Mouse (Mus musculus) liver, embryonic 14.5 days (tissue): Measurements from ENCODE around the gene Psmd9. TPM values are rescaled to one million over a fixed set of nuclear protein-coding genes. Genes with fewer than 3 reads are reported as not detected.
A peak's percentile ranks its signal among the peaks of the same experiment; 100 is the strongest.

Experiments
- ATAC-seq: fragments of 200-750 bp; cut with Nextera tagmentation; 2 replicates; pipeline ENCODE4 v1.8.0; 2017; ENCODE audit warnings: moderate number of reproducible peaks, mild to moderate bottlenecking, moderate library complexity; ENCODE audit not compliant: insufficient read depth
- DNase-seq, 3 experiments: peaks; one replicate each; pipeline ENCODE4 v3.0.0-alpha.2; 2012 to 2013; ENCODE audit warnings: low read depth in 3 of 3, low spot score in 3 of 3
- H3K27ac ChIP-seq: fragments of 300-500 bp; sonication (generic); 2 replicates; pipeline ENCODE4 v1.5.1; 2014; ENCODE audit warnings: moderate library complexity, mild to moderate bottlenecking, control low read depth, inconsistent platforms
- H3K27me3 ChIP-seq: fragments of 300-500 bp; sonication (generic); 2 replicates; pipeline ENCODE4 v1.6.1; 2014; ENCODE audit warnings: mild to moderate bottlenecking, low read length, moderate library complexity; ENCODE audit not compliant: control insufficient read depth, insufficient read depth
- H3K36me3 ChIP-seq: fragments of 300-500 bp; sonication (generic); replicated peaks from 2 replicates; pipeline ENCODE4 v1.6.1; 2014; ENCODE audit warnings: low read depth; ENCODE audit not compliant: control insufficient read depth, insufficient read depth
- H3K4me1 ChIP-seq, 2 experiments: fragments of 200-500 bp in 1 of 2; fragments of 300-500 bp in 1 of 2; sonication (generic) in 1 of 2; replicated peaks; 2 replicates each; pipeline ENCODE4 v1.6.1; 2012 to 2014; ENCODE audit warnings: antibody characterized with exemption in 1 of 2, inconsistent platforms in 1 of 2, low read length in 1 of 2; ENCODE audit not compliant: control insufficient read depth in 2 of 2, insufficient read depth in 2 of 2
- H3K4me2 ChIP-seq: fragments of 300-500 bp; sonication (generic); 2 replicates; pipeline ENCODE4 v1.6.1; 2014; ENCODE audit warnings: low read depth, mild to moderate bottlenecking, control low read depth, moderate library complexity
- H3K4me3 ChIP-seq, 2 experiments: fragments of 200-500 bp in 1 of 2; fragments of 300-500 bp in 1 of 2; sonication (generic) in 1 of 2; 2 replicates each; pipeline ENCODE4 v1.5.1; 2012 to 2014; ENCODE audit warnings: low read depth in 2 of 2, low read length in 2 of 2, mild to moderate bottlenecking in 2 of 2, control low read depth in 1 of 2, inconsistent platforms in 1 of 2, moderate library complexity in 1 of 2; ENCODE audit not compliant: insufficient read depth in 1 of 2
- H3K9ac ChIP-seq: fragments of 300-500 bp; sonication (generic); replicated peaks from 2 replicates; pipeline ENCODE4 v1.6.1; 2014; ENCODE audit warnings: mild to moderate bottlenecking, control low read depth, moderate library complexity
- H3K9me3 ChIP-seq: fragments of 300-500 bp; sonication (generic); 2 replicates; pipeline ENCODE4 v1.6.1; 2016; ENCODE audit warnings: low read length, mixed read lengths; ENCODE audit not compliant: control insufficient read depth
- CTCF ChIP-seq: IDR thresholded peaks from 2 replicates; pipeline ENCODE4 v1.5.1; 2016; ENCODE audit warnings: antibody characterized with exemption, low read depth, control low read depth
- EP300 ChIP-seq: IDR thresholded peaks from 2 replicates; pipeline ENCODE4 v1.6.1; 2016; ENCODE audit warnings: antibody characterized with exemption, low read depth
- WGBS: fragments of 180-500 bp; shearing (Covaris S2); extraction: QIAGEN DNeasy Blood & Tissue Kit; methylation state at CpG from one replicate; pipeline ENCODE4 v1.1.7; 2014; ENCODE audit not compliant: insufficient replicate concordance; 5-methylcytosine and 5-hydroxymethylcytosine counted together
- polyA plus RNA-seq, 2 experiments: library from polyadenylated mRNA; depleted of rRNA in 1 of 2; stranded (reverse) in 1 of 2; unstranded in 1 of 2; fragments of >200 nt; fragmentation: Nextera tagmentation in 1 of 2; extraction: Ambion mirVana in 1 of 2; gene quantifications; 2 replicates each; pipeline versions ENCODE4 v1.2.1 to v1.2.3; 2012 to 2014

Psmd9 gene
- polyA plus RNA-seq, 2 experiments, result 26.6 to 51.4 TPM

GRCm38 (mm10) chr5:123148073-123148722, 21.0 kb upstream of the Psmd9 start:
- no peak for DNase-seq
- peaks cover 58% of the 10 kb centered on the region for H3K36me3 ChIP-seq
- no peak overlapping the region for H3K4me2 ChIP-seq

GRCm38 (mm10) chr5:123149451-123150400, 19.5 kb upstream of the Psmd9 start:
- Histone ChIP-seq H3K36me3 (peaks cover 71% of the 10 kb centered on the region), H3K27ac (peak overlapping the region; percentile 56), H3K9ac (peak overlapping the region; percentile 59), H3K27me3 (no peaks in the 10 kb centered on the region), H3K4me2 (peak overlapping the region; percentile 88), H3K4me1 (peaks cover 18 to 31% of the 10 kb centered on the region in 2 experiments), H3K4me3 (peak overlapping the region; percentile 55 to 71), H3K9me3 (no peaks in the 10 kb centered on the region)
- TF ChIP-seq CTCF (peak; percentile 97), EP300 (peak; percentile 62)
- peak; percentile 72 to 82 (median 73) for DNase-seq
- WGBS, result 6% methylated on average over 19 of the region's 19 CpGs
- ATAC-seq, result peak; percentile 83

More at GRCm38 (mm10) chr5:123148073-123148722, 21.0 kb upstream of the Psmd9 start:
- Histone ChIP-seq H3K4me3 (no peak overlapping the region), H3K9ac (no peak overlapping the region), H3K27me3 (no peaks in the 10 kb centered on the region), H3K4me1 (peaks cover 25 to 38% of the 10 kb centered on the region in 2 experiments), H3K9me3 (no peaks in the 10 kb centered on the region), H3K27ac (no peak overlapping the region)
- TF ChIP-seq CTCF (no peak), EP300 (no peak)
- WGBS, result 85% methylated on average over 25 of the region's 25 CpGs
- ATAC-seq, result no peak

GRCm38 (mm10) chr5:123150641-123151040, 18.6 kb upstream of the Psmd9 start:
- H3K4me1 ChIP-seq, result peaks cover 15 to 24% of the 10 kb centered on the region in 2 experiments
- no peaks in the 10 kb centered on the region for H3K9me3 ChIP-seq
- peak overlapping the region; percentile 56 for H3K27ac ChIP-seq
- H3K36me3 ChIP-seq, result peaks cover 69% of the 10 kb centered on the region
- no peaks in the 10 kb centered on the region for H3K27me3 ChIP-seq
- H3K4me3 ChIP-seq, result peak overlapping the region; percentile 55 to 71; a peak in 3 of 4 replicates
- WGBS, result 22% methylated on average over 7 of the region's 7 CpGs
- TF ChIP-seq EP300 (no peak), CTCF (no peak)
- peak overlapping the region; percentile 88 for H3K4me2 ChIP-seq
- ATAC-seq, result no peak
- H3K9ac ChIP-seq, result peak overlapping the region; percentile 59
- DNase-seq, result no peak

GRCm38 (mm10) chr5:123151077-123151476, 18.1 kb upstream of the Psmd9 start:
- 35% methylated on average over 7 of the region's 7 CpGs for WGBS
- Histone ChIP-seq H3K9ac (peak overlapping the region; percentile 59), H3K4me2 (peak overlapping the region; percentile 88), H3K27ac (peak overlapping the region; percentile 56), H3K4me3 (peak overlapping the region; percentile 55 to 71; a peak in 3 of 4 replicates), H3K36me3 (peaks cover 69% of the 10 kb centered on the region), H3K4me1 (peaks cover 15 to 21% of the 10 kb centered on the region in 2 experiments), H3K9me3 (no peaks in the 10 kb centered on the region), H3K27me3 (no peaks in the 10 kb centered on the region)
- TF ChIP-seq EP300 (no peak), CTCF (no peak)
- DNase-seq (no peak), ATAC-seq (no peak)
